Mouse (Mus musculus): ENCODE measurements around the gene Efhc1. TPM values are rescaled to one million over a fixed set of nuclear protein-coding genes. Genes with fewer than 3 reads are reported as not detected.

Efhc1 gene
- polyA plus RNA-seq, 1 experiment from 2014 or later, result 2.5 TPM

DNA sequence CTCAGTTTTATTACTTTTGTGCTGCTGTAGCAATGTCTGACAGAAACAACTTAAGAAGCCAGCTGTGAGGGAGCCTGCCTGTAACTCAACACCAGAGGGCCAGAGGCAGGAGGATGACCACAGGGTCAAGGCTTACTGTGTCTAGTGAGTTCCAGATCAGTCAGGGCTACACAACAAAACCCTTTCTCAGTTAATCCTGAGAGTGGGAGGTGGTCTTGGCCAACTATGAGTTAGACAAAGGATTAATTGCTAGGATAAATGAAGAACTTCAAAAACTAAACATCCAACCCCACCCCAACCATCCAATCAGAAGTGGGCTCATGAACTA, 82.3 kb downstream of the Efhc1 start:
- no peak overlapping the region for H3K9ac ChIP-seq (ENCODE audit: low read length)
- no peak overlapping the region for H3K27ac ChIP-seq (ENCODE audit: low read depth, low read length)
- H3K9me3 ChIP-seq (ENCODE audit: control insufficient read depth, low read length), result no peaks in the 10 kb centered on the region
- no peaks in the 10 kb centered on the region for H3K36me3 ChIP-seq (ENCODE audit: control insufficient read depth, insufficient read depth, low read length)
- H3K4me1 ChIP-seq (ENCODE audit: control insufficient read depth, insufficient read depth, low read length), result no peaks in the 10 kb centered on the region
- H3K4me3 ChIP-seq (ENCODE audit: low read depth, low read length), result no peak overlapping the region
- H3K27me3 ChIP-seq (ENCODE audit: control insufficient read depth, insufficient read depth, low read length), result no peaks in the 10 kb centered on the region
- DNase-seq (ENCODE audit: low spot score, missing footprints), result no peak
- no peak for ATAC-seq (ENCODE audit: low FRiP score)
- no peak overlapping the region for H3K4me2 ChIP-seq

GRCm38 (mm10) chr1:21035878-21036277, 84.5 kb downstream of the Efhc1 start:
- no peak overlapping the region for H3K9ac ChIP-seq (ENCODE audit: low read length)
- ATAC-seq (ENCODE audit: low FRiP score) (no peak), DNase-seq (ENCODE audit: low spot score, missing footprints) (no peak)
- H3K27me3 ChIP-seq (ENCODE audit: control insufficient read depth, insufficient read depth, low read length), result no peaks in the 10 kb centered on the region
- H3K36me3 ChIP-seq (ENCODE audit: control insufficient read depth, insufficient read depth, low read length), result no peaks in the 10 kb centered on the region
- H3K4me2 ChIP-seq, result no peak overlapping the region
- no peak overlapping the region for H3K27ac ChIP-seq (ENCODE audit: low read depth, low read length)
- no peaks in the 10 kb centered on the region for H3K4me1 ChIP-seq (ENCODE audit: control insufficient read depth, insufficient read depth, low read length)
- H3K9me3 ChIP-seq (ENCODE audit: control insufficient read depth, low read length), result no peaks in the 10 kb centered on the region
- whole genome bisulfite sequencing, result 86% methylated on average over 6 of the region's 6 CpGs
- no peak overlapping the region for H3K4me3 ChIP-seq (ENCODE audit: low read depth, low read length)

DNA sequence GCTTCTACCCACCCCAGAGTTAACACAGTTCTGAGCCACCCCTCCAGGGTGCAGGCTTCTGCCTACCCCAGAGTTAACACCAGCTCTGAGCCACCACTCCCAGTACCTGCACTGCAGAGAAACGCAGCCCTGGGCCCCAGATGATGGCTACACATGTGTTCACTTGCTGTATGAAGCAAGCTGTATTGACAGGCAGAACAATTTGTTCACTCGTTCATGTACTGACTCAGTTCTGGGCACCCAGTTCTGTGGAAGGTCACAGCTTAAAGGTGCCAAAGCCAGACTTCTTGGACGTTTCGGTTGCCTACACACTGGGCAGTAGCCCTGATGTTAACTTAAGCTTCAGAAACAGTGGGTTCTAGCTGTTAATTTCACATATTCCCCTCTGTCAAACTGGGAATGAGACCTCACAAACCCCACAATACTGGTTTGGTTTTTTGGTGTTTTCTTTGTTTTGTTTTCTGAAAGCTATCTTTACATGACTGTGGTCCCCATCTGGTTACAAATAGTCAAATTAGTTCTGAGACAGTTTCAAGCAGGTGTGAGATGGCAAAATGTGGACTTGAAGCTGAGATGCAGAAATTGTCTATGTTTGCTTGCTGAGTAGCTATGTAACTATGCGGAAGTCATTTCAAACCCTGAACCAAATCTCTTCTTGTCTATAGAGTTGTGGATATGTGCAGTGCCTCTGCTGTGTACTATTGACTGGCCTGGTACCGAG, 86.6 kb downstream of the Efhc1 start:
- Histone ChIP-seq H3K9ac (ENCODE audit: low read length) (no peak overlapping the region), H3K4me2 (no peak overlapping the region), H3K27me3 (ENCODE audit: control insufficient read depth, insufficient read depth, low read length) (no peaks in the 10 kb centered on the region), H3K27ac (ENCODE audit: low read depth, low read length) (no peak overlapping the region), H3K4me3 (ENCODE audit: low read depth, low read length) (no peak overlapping the region), H3K36me3 (ENCODE audit: control insufficient read depth, insufficient read depth, low read length) (no peaks in the 10 kb centered on the region), H3K4me1 (ENCODE audit: control insufficient read depth, insufficient read depth, low read length) (no peaks in the 10 kb centered on the region), H3K9me3 (ENCODE audit: control insufficient read depth, low read length) (no peaks in the 10 kb centered on the region)
- WGBS, result 93% methylated on average over 6 of the region's 6 CpGs
- DNase-seq (ENCODE audit: low spot score, missing footprints), result no peak
- ATAC-seq (ENCODE audit: low FRiP score), result no peak

DNA sequence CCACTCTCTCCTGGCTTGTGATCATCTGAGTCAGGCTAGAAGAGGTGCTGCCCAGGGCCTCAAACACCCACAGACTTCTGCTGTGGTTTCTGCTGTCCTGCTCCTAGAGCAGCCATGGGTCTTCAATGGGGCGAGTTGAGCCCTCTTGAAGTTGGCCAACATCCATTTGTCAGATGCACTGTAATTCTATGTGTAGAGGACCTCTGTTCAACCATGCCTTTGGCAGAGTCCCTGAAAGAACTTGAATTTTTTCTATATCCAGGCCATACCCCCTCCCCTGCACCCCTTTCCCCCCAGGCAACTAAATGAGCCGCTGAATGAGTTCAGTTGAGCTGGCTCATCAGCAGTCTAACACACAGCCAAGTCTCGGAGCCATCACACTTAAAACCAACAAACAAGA, 88.1 kb downstream of the Efhc1 start:
- Histone ChIP-seq H3K36me3 (ENCODE audit: control insufficient read depth, insufficient read depth, low read length) (no peaks in the 10 kb centered on the region), H3K27ac (ENCODE audit: low read depth, low read length) (no peak overlapping the region), H3K4me1 (ENCODE audit: control insufficient read depth, insufficient read depth, low read length) (no peaks in the 10 kb centered on the region), H3K4me2 (no peak overlapping the region), H3K4me3 (ENCODE audit: low read depth, low read length) (no peak overlapping the region), H3K9me3 (ENCODE audit: control insufficient read depth, low read length) (no peaks in the 10 kb centered on the region), H3K27me3 (ENCODE audit: control insufficient read depth, insufficient read depth, low read length) (no peaks in the 10 kb centered on the region), H3K9ac (ENCODE audit: low read length) (no peak overlapping the region)
- DNase-seq (ENCODE audit: low spot score, missing footprints) (no peak), ATAC-seq (ENCODE audit: low FRiP score) (no peak)
- 90% methylated on average over 3 of the region's 3 CpGs for WGBS

DNA sequence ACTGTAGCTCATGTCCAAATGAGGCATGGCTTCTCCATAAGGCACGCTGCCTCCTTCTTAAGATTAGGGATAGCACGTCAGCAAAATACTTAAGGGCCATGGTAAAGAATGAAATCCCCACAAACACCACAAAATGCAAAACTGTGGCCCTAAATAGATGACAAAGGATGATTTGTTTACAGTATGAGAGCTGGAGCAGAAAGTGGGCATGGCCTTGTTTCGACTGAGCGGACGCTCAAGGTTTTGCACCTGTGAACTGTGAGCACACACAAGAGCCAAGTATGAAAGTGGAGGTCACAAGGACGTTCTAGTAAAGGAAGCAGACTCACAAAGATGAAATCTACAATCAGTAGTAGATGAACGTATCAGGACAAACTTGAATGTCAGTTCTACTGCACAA, 88.7 kb downstream of the Efhc1 start:
- Histone ChIP-seq H3K36me3 (ENCODE audit: control insufficient read depth, insufficient read depth, low read length) (no peaks in the 10 kb centered on the region), H3K4me3 (ENCODE audit: low read depth, low read length) (no peak overlapping the region), H3K4me1 (ENCODE audit: control insufficient read depth, insufficient read depth, low read length) (no peaks in the 10 kb centered on the region), H3K27me3 (ENCODE audit: control insufficient read depth, insufficient read depth, low read length) (no peaks in the 10 kb centered on the region), H3K9ac (ENCODE audit: low read length) (no peak overlapping the region), H3K9me3 (ENCODE audit: control insufficient read depth, low read length) (no peaks in the 10 kb centered on the region), H3K4me2 (no peak overlapping the region), H3K27ac (ENCODE audit: low read depth, low read length) (no peak overlapping the region)
- DNase-seq (ENCODE audit: low spot score, missing footprints) (no peak), ATAC-seq (ENCODE audit: low FRiP score) (no peak)
- 96% methylated on average over 7 of the region's 7 CpGs for WGBS

Other genes with a start within 250 kb of the Efhc1 start
- not detected in 2 replicates for gene Il17a, start 220.7 kb upstream of the Efhc1 start, polyA plus RNA-seq (2014; fragmentation: Nextera tagmentation; extraction: Ambion mirVana)
- 0.14 TPM in 1 of 2 replicates, not detected in the other for gene Il17f, start 161.0 kb upstream of the Efhc1 start, polyA plus RNA-seq (2014; fragmentation: Nextera tagmentation; extraction: Ambion mirVana)
- gene Mcm3, start 131.3 kb upstream of the Efhc1 start, polyA plus RNA-seq (2014; fragmentation: Nextera tagmentation; extraction: Ambion mirVana), result 195 and 210 TPM in 2 replicates
- 7.2 and 7.7 TPM in 2 replicates for gene Paqr8, start 61.0 kb upstream of the Efhc1 start, polyA plus RNA-seq (2014; fragmentation: Nextera tagmentation; extraction: Ambion mirVana)
- 6.1 and 6.4 TPM in 2 replicates for gene Tram2, start 127.6 kb downstream of the Efhc1 start, polyA plus RNA-seq (2014; fragmentation: Nextera tagmentation; extraction: Ambion mirVana)